8 mouse cellular contexts compared by ENCODE assay signal in the genomic region with DNA sequence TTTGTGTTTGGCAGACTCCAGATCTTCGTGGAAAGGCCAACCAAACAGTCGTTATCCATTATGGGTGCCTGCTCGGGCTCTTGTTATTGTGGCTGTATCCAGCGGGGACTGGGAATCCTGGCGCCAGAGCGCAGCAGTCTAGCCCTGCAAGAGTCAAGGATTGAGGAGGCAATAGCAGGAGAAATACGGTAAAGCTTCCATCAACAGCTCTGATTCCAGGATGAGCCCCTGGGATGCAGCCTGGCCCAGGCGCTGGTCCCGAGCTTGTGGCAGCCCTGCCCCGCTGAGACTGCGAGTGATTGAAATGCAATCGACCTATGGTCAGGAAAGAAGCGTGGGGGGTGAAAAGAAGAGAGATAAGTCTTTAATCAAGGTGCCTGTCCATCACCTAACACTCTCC.
A peak's percentile ranks its signal among the peaks of the same experiment; 100 is the strongest.
DNase-seq lines count a peak whose midpoint lies in the region; ATAC-seq and TF ChIP-seq lines count a peak whose summit lies in the region.

No protein-coding gene starts in this region.

- H3K4me3 ChIP-seq in forebrain, embryonic 11.5 days (ENCODE audit: low read depth, low read length), result no peak overlapping the region
- H3K4me3 ChIP-seq in forebrain, postnatal 0 days (ENCODE audit: low read depth, low read length), result no peak overlapping the region
- no peak overlapping the region for H3K4me3 ChIP-seq in midbrain, embryonic 11.5 days (ENCODE audit: low read depth, low read length)
- no peak overlapping the region for H3K4me3 ChIP-seq in midbrain, embryonic 15.5 days

- H3K27me3 ChIP-seq in forebrain, embryonic 11.5 days (ENCODE audit: control insufficient read depth, insufficient read depth, low read length), result peaks cover 9% of the 10 kb centered on the region; the same call in 1 of the 2 replicates
- H3K27me3 ChIP-seq in forebrain, postnatal 0 days (ENCODE audit: insufficient read depth, low read length), result peaks cover 20% of the 10 kb centered on the region
- peaks cover 35% of the 10 kb centered on the region for H3K27me3 ChIP-seq in midbrain, embryonic 11.5 days (ENCODE audit: control insufficient read depth, insufficient read depth, low read length)
- peaks cover 54% of the 10 kb centered on the region for H3K27me3 ChIP-seq in midbrain, embryonic 15.5 days (replicated peaks)

- no peaks in the 10 kb centered on the region for H3K9me3 ChIP-seq in forebrain, embryonic 11.5 days (ENCODE audit: control insufficient read depth, low read length)
- H3K9me3 ChIP-seq in forebrain, postnatal 0 days (ENCODE audit: low read length), result no peaks in the 10 kb centered on the region
- H3K9me3 ChIP-seq in midbrain, embryonic 11.5 days (ENCODE audit: control insufficient read depth, low read length), result no peaks in the 10 kb centered on the region
- H3K9me3 ChIP-seq in midbrain, embryonic 15.5 days, result no peaks in the 10 kb centered on the region

- ATAC-seq in forebrain, embryonic 11.5 days (replicated peaks; ENCODE audit: low FRiP score), result 0 out of 2 replicates have a peak, but pooled peaks have one; percentile 18
- no peak for ATAC-seq in forebrain, postnatal 0 days
- no peak for ATAC-seq in midbrain, embryonic 11.5 days (ENCODE audit: low FRiP score)
- no peak for ATAC-seq in midbrain, embryonic 15.5 days (replicated peaks)

- no peak overlapping the region for H3K27ac ChIP-seq in forebrain, embryonic 11.5 days (ENCODE audit: low read depth, low read length)
- H3K27ac ChIP-seq in forebrain, postnatal 0 days (ENCODE audit: low read depth, low read length), result no peak overlapping the region
- H3K27ac ChIP-seq in midbrain, embryonic 11.5 days (ENCODE audit: low read depth, low read length), result no peak overlapping the region
- H3K27ac ChIP-seq in midbrain, embryonic 15.5 days, result no peak overlapping the region

- no peaks in the 10 kb centered on the region; the same call in 1 of the 2 replicates for H3K4me1 ChIP-seq in forebrain, embryonic 11.5 days (replicated peaks; ENCODE audit: control insufficient read depth, insufficient read depth, low read length)
- no peaks in the 10 kb centered on the region for H3K4me1 ChIP-seq in forebrain, postnatal 0 days (ENCODE audit: insufficient read depth)
- H3K4me1 ChIP-seq in midbrain, embryonic 11.5 days (ENCODE audit: control insufficient read depth, insufficient read depth, low read length), result no peaks in the 10 kb centered on the region
- H3K4me1 ChIP-seq in midbrain, embryonic 15.5 days, result peaks cover 5% of the 10 kb centered on the region; the same call in 1 of the 2 replicates

- intact Hi-C loops in heart, postnatal 25 days (cut with DNase I), result loop anchor here (5.0 to 10.0 kb wide), 2 partner anchors 299 to 1087 kb away; no protein-coding TSS in a partner anchor

- no peak overlapping the region for H3K4me2 ChIP-seq in forebrain, embryonic 11.5 days (ENCODE audit: low read depth, low read length, severe bottlenecking)
- no peak overlapping the region for H3K4me2 ChIP-seq in forebrain, postnatal 0 days (ENCODE audit: low read depth)
- no peak overlapping the region for H3K4me2 ChIP-seq in midbrain, embryonic 11.5 days
- no peak overlapping the region for H3K4me2 ChIP-seq in midbrain, embryonic 15.5 days

- no peaks in the 10 kb centered on the region for H3K36me3 ChIP-seq in forebrain, embryonic 11.5 days (ENCODE audit: control insufficient read depth, insufficient read depth, low read length)
- H3K36me3 ChIP-seq in forebrain, postnatal 0 days (ENCODE audit: insufficient read depth), result no peaks in the 10 kb centered on the region
- H3K36me3 ChIP-seq in midbrain, embryonic 11.5 days (ENCODE audit: control insufficient read depth, insufficient read depth, low read length), result no peaks in the 10 kb centered on the region
- H3K36me3 ChIP-seq in midbrain, embryonic 15.5 days (replicated peaks), result no peaks in the 10 kb centered on the region

- under 1% methylated on average over 13 of the region's 13 CpGs for WGBS in forebrain, embryonic 11.5 days
- WGBS in forebrain, postnatal 0 days, result 3% methylated on average over 13 of the region's 13 CpGs
- 1% methylated on average over 13 of the region's 13 CpGs for WGBS in midbrain, embryonic 11.5 days
- under 1% methylated on average over 13 of the region's 13 CpGs for WGBS in midbrain, embryonic 15.5 days

- TF ChIP-seq CTCF in forebrain, postnatal 0 days (IDR thresholded peaks at IDR 0.05; ENCODE audit: low read depth), result no peak

- H3K9ac ChIP-seq in forebrain, embryonic 11.5 days (ENCODE audit: low read length), result no peak overlapping the region
- H3K9ac ChIP-seq in forebrain, postnatal 0 days, result no peak overlapping the region
- no peak overlapping the region for H3K9ac ChIP-seq in midbrain, embryonic 11.5 days (ENCODE audit: low read length)
- no peak overlapping the region for H3K9ac ChIP-seq in midbrain, embryonic 15.5 days

- peak; percentile 63 for DNase-seq in forebrain, embryonic 11.5 days (ENCODE audit: low spot score)
- no peak for DNase-seq in forebrain, postnatal 0 days
- DNase-seq in midbrain, embryonic 11.5 days (ENCODE audit: low spot score, missing footprints), result peak; percentile 88
- peak; percentile 6 for DNase-seq in heart, postnatal 25 days (ENCODE audit: low spot score)
- DNase-seq in retina, embryonic 14.5 days (ENCODE audit: low spot score), result peak; percentile 64
- no peak for DNase-seq in right cerebral cortex, adult 18-20 months
- no peak for DNase-seq in frontal cortex, postnatal 14 days (ENCODE audit: low spot score in 2 of 2)

Comparison
In these comparisons a context has a peak if more than half of its experiments do, and no peak if none do; other contexts are left out.
1. DNase-seq: peak in forebrain, embryonic 11.5 days (single experiment), midbrain, embryonic 11.5 days (single experiment), heart, postnatal 25 days (single experiment) and retina, embryonic 14.5 days (single experiment); none in forebrain, postnatal 0 days (single experiment), right cerebral cortex, adult 18-20 months (single experiment) and frontal cortex, postnatal 14 days (0 of 2).